Mouse (Mus musculus) gastrocnemius, adult 8-10 months (tissue): ENCODE data around the gene Trp53i11. TPM values are rescaled to one million over a fixed set of nuclear protein-coding genes. Genes with fewer than 3 reads are reported as not detected.

Source experiments
- DNase-seq, 2 experiments: peaks; one replicate each; pipeline ENCODE4 v3.0.0; 2022; ENCODE audit warnings: low spot score in 2 of 2
- total RNA-seq, 4 experiments: library from RNA; stranded (reverse); gene quantifications; 2 replicates each; pipeline ENCODE4 v1.2.4; 2022

The Trp53i11 gene
- total RNA-seq, 4 experiments from 2014 or later: 1.8 to 5.2 (median 3.3) TPM

- DNase-seq: no peak
Measured at GRCm38 (mm10) chr2:93171929-93172328, 15.4 kb upstream of the Trp53i11 start.

GRCm38 (mm10) chr2:93172460-93172859 lies 14.9 kb upstream of the Trp53i11 start:
- DNase-seq: no peak

GRCm38 (mm10) chr2:93174159-93174558 lies 13.2 kb upstream of the Trp53i11 start:
- DNase-seq: no peak

- no peak for DNase-seq
Measured at GRCm38 (mm10) chr2:93175278-93175677, 12.1 kb upstream of the Trp53i11 start.

- DNase-seq: no peak
Measured at GRCm38 (mm10) chr2:93175721-93176120, 11.6 kb upstream of the Trp53i11 start.

GRCm38 (mm10) chr2:93176193-93176798 lies 11.1 kb upstream of the Trp53i11 start:
- DNase-seq: no peak

- no peak for DNase-seq
Measured at GRCm38 (mm10) chr2:93176871-93177667, 10.3 kb upstream of the Trp53i11 start.

- no peak for DNase-seq
Measured at GRCm38 (mm10) chr2:93177668-93178312, 9.6 kb upstream of the Trp53i11 start.

GRCm38 (mm10) chr2:93178313-93178677 lies 9.1 kb upstream of the Trp53i11 start:
- DNase-seq: no peak

- DNase-seq: no peak
Measured at GRCm38 (mm10) chr2:93179603-93180002, 7.7 kb upstream of the Trp53i11 start.

- DNase-seq: no peak
Measured at GRCm38 (mm10) chr2:93180077-93180844, 7.1 kb upstream of the Trp53i11 start.

- DNase-seq: no peak
Measured at GRCm38 (mm10) chr2:93182859-93183258, 4.5 kb upstream of the Trp53i11 start.

- no peak for DNase-seq
Measured at GRCm38 (mm10) chr2:93188020-93188760, 842 bp downstream of the Trp53i11 start.

- DNase-seq: no peak
Measured at GRCm38 (mm10) chr2:93188761-93189458, 1.6 kb downstream of the Trp53i11 start.

- no peak for DNase-seq
Measured at GRCm38 (mm10) chr2:93190771-93191487, 3.6 kb downstream of the Trp53i11 start.

GRCm38 (mm10) chr2:93191488-93192181 lies 4.3 kb downstream of the Trp53i11 start:
- DNase-seq: no peak

GRCm38 (mm10) chr2:93192182-93192560 lies 4.8 kb downstream of the Trp53i11 start:
- no peak for DNase-seq

- no peak for DNase-seq
Measured at GRCm38 (mm10) chr2:93192671-93193080, 5.3 kb downstream of the Trp53i11 start.

GRCm38 (mm10) chr2:93193806-93194205 lies 6.5 kb downstream of the Trp53i11 start:
- no peak for DNase-seq
